Mouse (Mus musculus) spleen, adult 12 weeks (tissue): ENCODE data around the gene R3hdm2.

ENCODE experiments used
- DNase-seq: peaks from one replicate; pipeline ENCODE4 v3.0.0; 2022; ENCODE audit warnings: low spot score

Gene R3hdm2

DNA sequence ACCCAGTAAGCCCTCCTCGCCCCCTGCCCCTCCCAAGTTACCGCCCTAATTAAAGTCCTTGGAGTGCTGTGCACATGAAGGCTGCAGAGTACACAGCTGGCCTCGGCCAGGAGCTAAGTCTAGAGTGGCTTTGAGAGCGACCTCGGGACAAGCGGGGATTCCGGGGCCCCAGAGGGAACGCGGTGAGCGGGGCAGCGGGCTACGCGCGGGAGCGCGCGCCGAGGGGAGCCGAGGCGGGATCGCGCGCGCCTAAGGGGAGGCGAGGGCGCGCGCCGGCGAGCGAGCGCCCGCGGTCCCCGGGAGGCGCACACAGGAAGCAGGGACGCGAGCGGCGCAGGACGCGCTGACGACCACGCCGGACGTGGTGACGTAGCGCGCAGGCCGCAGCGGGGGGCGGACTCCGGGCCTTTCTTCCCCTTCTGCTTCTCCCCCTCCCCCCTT is at the start of gene R3hdm2:
Gene R3hdm2 (plus strand): TSS at position 77 of the 441 bp plus-strand sequence.
- peak; percentile 79 for DNase-seq

DNA sequence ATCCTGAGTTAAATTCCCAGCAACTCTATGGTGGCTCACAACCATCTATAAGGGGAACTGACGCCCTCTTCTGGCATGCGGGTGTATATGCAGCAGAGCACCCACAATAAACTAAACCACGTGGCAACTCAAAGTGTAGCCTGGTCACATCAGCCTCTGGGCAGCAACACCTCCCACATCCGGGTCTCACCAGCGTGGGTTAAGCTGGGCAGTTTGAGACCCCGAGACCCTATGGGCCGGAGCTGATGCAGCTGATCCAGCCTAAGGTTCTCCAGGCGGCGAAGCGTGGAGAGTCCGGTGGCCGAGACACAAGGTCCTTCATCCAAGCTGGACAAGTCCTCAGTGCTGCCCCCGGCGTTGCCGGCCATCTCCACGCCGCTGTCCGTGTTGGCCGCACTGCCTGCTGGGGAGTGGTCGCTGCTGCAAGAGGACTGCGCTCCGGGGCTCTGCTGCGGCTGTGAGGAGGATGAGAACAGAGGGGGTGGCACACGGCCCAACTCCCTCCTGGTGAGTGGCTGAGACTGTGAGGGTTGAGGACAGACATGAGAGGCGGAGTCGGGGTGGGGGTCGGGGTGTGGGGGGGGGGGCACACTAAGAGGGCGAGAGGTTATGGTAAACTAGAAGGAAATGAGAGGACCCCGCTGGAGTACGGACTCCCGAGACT is 47.8 kb upstream of the R3hdm2 start:
- DNase-seq: no peak

DNA sequence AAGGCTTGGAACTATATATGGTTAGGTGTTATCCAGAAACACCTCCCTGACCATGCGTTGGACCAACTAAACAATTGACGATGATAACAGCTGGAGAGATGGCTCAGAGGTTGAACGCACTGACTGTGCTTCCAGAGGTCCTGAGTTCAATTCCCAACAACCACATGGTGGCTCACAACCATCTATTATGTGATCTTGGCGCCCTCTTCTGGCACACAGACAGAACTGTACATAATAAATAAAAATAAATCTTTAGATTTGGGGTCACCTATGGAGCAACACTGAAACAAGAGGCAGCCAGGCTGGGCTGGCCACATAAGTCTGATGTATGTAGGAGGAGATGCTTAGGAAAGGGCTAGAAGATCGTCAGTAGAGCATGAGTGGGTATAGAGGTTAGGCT is 47.0 kb upstream of the R3hdm2 start:
- no peak for DNase-seq

- DNase-seq: no peak
Measured at GRCm38 (mm10) chr10:127335271-127335670, 44.9 kb upstream of the R3hdm2 start.

DNA sequence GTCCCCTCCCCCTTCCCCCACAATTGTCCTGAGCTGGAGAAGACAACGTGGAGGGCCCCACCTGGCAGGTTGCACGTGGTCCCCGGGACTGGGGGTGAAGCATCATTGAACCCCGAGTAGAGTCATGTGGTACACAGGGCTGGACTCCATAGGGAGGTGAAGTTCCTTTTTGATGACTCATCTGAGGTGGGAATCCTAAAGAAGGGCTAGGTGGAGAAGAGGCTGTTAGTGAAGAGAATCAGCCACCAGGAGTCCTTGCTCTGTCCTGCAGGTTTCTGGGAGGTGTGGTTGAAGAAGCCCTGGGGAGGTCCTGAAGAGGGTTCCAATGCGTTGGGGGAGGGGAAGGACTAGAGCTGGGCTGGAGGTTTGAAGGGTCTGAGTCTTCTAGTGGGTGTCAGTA is 43.2 kb upstream of the R3hdm2 start:
- no peak for DNase-seq

DNA sequence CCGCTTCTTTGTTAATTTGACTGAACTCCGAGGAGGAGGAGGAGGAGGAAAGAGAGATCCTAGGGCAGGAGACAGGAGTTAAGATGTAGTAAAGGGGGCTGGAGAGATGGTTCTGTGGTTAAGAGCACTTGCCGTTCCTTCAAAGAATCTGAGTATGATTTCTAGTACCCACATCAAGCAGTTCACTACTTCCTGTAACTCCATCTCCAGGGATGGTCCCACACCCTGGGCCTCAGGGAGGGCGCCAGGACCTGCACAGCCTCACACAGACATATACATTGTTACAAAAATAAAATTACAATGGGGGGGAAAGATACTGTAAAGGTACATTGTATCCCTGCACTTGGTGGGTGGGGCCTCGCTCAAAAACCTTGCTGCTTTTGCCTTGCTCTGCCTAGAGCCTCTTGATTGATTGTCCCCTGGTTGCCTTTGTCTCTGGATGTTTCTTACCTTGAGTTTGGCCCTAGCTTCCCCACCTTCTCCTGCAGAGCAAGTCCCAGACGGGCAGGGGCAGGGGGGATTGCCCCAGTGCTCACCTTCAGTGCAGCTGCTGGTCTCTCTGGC is 42.5 kb upstream of the R3hdm2 start:
- DNase-seq: no peak

- peak; percentile 69 for DNase-seq
Measured at GRCm38 (mm10) chr10:127338930-127339682, 41.0 kb upstream of the R3hdm2 start.

GRCm38 (mm10) chr10:127339683-127340576 is 40.2 kb upstream of the R3hdm2 start:
- DNase-seq: no peak

GRCm38 (mm10) chr10:127340577-127341359 is 39.4 kb upstream of the R3hdm2 start:
- no peak for DNase-seq

- no peak for DNase-seq
Measured at GRCm38 (mm10) chr10:127341360-127341690, 38.8 kb upstream of the R3hdm2 start.

DNA sequence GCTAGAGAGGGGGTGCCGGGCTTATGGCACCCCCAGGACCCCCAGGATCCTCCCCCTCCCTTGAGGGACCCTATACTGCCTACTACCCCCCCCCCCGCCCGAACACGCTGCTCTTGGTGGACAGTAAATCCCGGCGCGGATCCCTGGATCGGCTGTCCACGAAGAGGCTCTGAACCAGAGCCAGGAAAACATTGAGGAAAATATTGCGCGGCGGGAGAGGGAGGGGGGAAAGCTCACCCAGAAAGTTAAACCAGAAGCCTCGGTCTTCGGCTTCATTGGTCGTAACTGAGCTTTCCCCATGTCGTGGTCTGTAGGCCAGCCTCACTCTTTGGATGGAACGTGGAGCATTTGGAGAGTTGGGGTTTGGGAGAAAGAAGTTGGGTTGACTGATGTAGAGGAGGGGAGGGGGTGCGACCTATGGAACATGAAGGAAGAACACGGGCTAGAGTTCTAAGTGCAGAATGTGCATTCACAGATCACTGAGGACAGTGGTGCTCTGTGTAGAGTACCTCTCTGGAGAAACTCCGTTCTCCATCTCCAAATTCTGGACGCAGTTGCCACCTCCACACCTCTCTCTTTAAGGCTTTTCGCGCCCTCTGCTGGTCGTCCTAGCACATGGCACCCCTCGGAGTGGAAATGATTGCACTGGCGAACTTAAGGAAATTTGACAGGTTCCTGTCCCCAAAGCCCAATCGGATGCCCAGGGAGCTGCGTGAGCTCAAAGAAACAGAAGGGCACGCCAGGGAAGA is 38.1 kb upstream of the R3hdm2 start, which contains the start of gene Gli1:
Gene Gli1 (minus strand): TSS at position 84 of the 749 bp plus-strand sequence.
- DNase-seq: peak; percentile 68

DNA sequence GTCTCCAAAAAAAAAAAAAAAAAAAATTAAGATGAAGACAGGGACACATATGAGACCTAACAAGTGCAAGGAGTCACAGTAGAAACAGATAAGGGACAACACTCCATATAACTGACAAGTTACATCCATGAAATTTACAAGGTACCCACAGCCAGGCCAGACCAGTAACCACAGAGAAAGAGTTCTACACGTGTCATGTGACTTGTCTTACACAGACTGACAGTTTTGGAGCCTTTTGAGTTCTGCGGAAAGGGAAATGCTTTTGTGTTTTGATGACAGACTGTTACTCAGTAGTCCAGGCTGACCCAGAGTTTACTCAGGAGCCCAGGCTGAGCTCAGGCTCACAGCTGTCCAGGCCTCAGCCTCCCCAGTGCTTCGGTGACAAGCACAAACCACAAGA is 37.1 kb upstream of the R3hdm2 start:
- no peak for DNase-seq

DNA sequence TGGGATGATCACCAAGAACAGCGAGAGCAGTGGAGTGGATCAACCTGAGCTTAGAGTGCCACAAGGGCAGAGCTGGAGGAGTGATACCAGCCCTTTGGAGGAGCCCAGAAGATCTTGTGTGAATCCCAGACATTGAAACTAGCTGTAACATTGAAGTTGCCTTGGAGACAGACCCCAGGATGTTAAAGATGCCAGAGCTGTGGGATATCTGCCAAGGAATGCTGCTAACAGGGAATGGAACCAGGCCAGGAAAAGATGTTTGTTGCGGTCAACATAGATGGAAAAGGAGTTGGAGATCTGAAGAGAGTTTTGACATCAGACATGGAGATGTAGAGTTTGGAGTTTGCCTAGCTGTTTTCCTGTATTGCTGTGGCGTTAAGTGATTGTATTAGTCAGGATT is 34.0 kb upstream of the R3hdm2 start:
- no peak for DNase-seq

- no peak for DNase-seq
Measured at GRCm38 (mm10) chr10:127348957-127349356, 31.2 kb upstream of the R3hdm2 start.

DNA sequence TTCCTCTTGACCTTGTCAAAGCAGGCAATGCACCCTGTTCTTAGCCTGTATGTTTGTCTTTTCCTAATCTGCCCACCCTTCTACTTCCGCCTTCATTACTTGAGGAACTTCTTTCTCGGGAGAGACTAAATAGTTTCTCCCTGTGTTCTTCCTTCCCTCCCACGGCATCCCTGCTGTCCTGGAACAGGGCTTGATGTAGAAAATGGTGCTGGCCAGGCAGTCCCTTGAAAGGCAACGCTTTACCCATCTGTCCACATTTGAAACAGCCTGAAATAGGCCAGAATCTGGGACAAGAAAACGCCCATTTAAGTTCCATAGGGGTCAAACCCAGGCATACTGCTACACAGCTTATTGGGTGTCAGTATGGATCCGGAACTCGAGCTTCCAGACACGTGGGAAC is 30.3 kb upstream of the R3hdm2 start:
- DNase-seq: no peak

DNA sequence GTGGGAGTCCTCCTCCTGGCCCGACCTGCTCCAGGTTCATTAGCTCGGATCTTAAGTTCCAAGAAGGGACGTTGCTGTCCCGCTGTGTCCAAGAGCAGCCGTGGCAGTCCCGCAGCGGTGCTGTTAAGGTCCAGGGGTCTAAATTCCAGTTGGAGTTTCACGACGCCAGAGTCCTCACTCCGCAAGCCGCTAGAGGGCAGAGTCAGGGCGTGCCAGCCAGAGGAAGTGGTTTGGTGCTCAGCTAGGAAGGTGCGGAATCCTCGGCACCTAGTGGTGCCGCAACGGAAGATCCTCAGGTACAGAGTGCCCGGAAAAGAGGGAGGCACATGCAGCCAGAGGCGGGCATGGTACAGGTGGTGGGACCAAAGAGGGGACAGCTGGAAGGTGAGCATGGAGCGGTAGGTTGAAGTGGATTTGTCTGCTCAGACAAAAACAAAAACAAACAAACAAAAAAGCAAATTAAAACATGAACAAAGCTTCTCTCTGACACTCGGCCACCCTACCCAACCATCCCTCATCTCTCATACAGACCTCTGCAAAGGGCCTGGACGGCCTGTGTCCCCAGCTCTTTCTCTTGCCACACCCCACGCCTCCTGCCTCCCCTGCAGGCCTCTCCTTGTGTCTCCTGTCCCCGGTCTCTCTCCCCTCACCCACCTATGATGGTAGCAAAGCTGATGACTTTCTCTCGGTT is 29.4 kb upstream of the R3hdm2 start:
- DNase-seq: no peak

- DNase-seq: no peak
Measured at GRCm38 (mm10) chr10:127351285-127351595, 28.9 kb upstream of the R3hdm2 start.

- no peak for DNase-seq
Measured at GRCm38 (mm10) chr10:127351719-127352118, 28.4 kb upstream of the R3hdm2 start.

GRCm38 (mm10) chr10:127352187-127352586 is 27.9 kb upstream of the R3hdm2 start:
- DNase-seq: no peak

- DNase-seq: no peak
Measured at GRCm38 (mm10) chr10:127352766-127353165, 27.4 kb upstream of the R3hdm2 start.
